Mouse (Mus musculus) c-Kit-positive CD71-positive TER-119-positive erythroid progenitor cells, embryonic 14.5 days (primary cell): Measurements from ENCODE around the gene Nap1l5.
A peak's percentile ranks its signal among the peaks of the same experiment; 100 is the strongest.
"Not testable (repeated sequence)": the region's sequence is repeated elsewhere in the genome, so short reads cannot be mapped to it uniquely, and the experiment has no call there.

Experiments used
- DNase-seq: peaks from one replicate; pipeline ENCODE4 v3.0.0-alpha.2; 2013; ENCODE audit warnings: low spot score

Gene Nap1l5

GRCm38 (mm10) chr6:58907336-58907735 is 460 bp upstream of the Nap1l5 start:
- DNase-seq, result no peak

GRCm38 (mm10) chr6:58904551-58904950 is 2.3 kb downstream of the Nap1l5 start:
- DNase-seq, result no peak

GRCm38 (mm10) chr6:58903171-58903570 is 3.7 kb downstream of the Nap1l5 start:
- no peak for DNase-seq

GRCm38 (mm10) chr6:58900536-58900935 is 6.3 kb downstream of the Nap1l5 start:
- no peak for DNase-seq

- no peak for DNase-seq
Observed at GRCm38 (mm10) chr6:58899076-58899475, 7.8 kb downstream of the Nap1l5 start.

- no peak for DNase-seq
Observed at GRCm38 (mm10) chr6:58896648-58897047, 10.2 kb downstream of the Nap1l5 start.

GRCm38 (mm10) chr6:58894994-58895393 is 11.9 kb downstream of the Nap1l5 start:
- no peak for DNase-seq

GRCm38 (mm10) chr6:58893307-58893706 is 13.6 kb downstream of the Nap1l5 start:
- no peak for DNase-seq

GRCm38 (mm10) chr6:58889917-58890316 is 17.0 kb downstream of the Nap1l5 start:
- DNase-seq, result no peak

- peak; percentile 1 for DNase-seq
Observed at GRCm38 (mm10) chr6:58882271-58882670, 24.6 kb downstream of the Nap1l5 start.

- no peak for DNase-seq
Observed at GRCm38 (mm10) chr6:58881363-58881762, 25.5 kb downstream of the Nap1l5 start.

- DNase-seq, result no peak
Observed at GRCm38 (mm10) chr6:58880861-58881260, 26.0 kb downstream of the Nap1l5 start.

- no peak for DNase-seq
Observed at GRCm38 (mm10) chr6:58879987-58880386, 26.9 kb downstream of the Nap1l5 start.

- no peak for DNase-seq
Observed at GRCm38 (mm10) chr6:58879572-58879971, 27.3 kb downstream of the Nap1l5 start.

- DNase-seq, result not testable (repeated sequence)
Observed at GRCm38 (mm10) chr6:58867858-58868257, 39.0 kb downstream of the Nap1l5 start.

- DNase-seq, result no peak
Observed at GRCm38 (mm10) chr6:58863631-58864235, 43.1 kb downstream of the Nap1l5 start.

- no peak for DNase-seq
Observed at GRCm38 (mm10) chr6:58862446-58862993, 44.4 kb downstream of the Nap1l5 start.

GRCm38 (mm10) chr6:58859517-58859916 is 47.4 kb downstream of the Nap1l5 start:
- DNase-seq, result no peak

- DNase-seq, result no peak
Observed at GRCm38 (mm10) chr6:58856494-58856893, 50.4 kb downstream of the Nap1l5 start.

GRCm38 (mm10) chr6:58855676-58856367 is 51.1 kb downstream of the Nap1l5 start:
- no peak for DNase-seq
